10 mouse cellular contexts compared by ENCODE assay signal in genomic region chr9:112725523-112725922, GRCm38 (mm10).
DNase-seq lines count a peak whose midpoint lies in the region; ATAC-seq and TF ChIP-seq lines count a peak whose summit lies in the region.
"Had no signal": no experiment of that assay in that cellular context is flagged by ENCODE, and none has a peak within 500 bp of the region (broad histone marks: within the 10 kb centered on the region; RNA-seq: fewer than 3 reads in every experiment).

No protein-coding gene starts in this region.

- no peak overlapping the region for H3K4me2 ChIP-seq in hindbrain, postnatal 0 days (ENCODE audit: low read depth, low read length)
- H3K4me2 ChIP-seq in hindbrain, embryonic 12.5 days (replicated peaks) = no peak overlapping the region
- H3K4me2 ChIP-seq in forebrain, embryonic 11.5 days (ENCODE audit: low read depth, low read length, severe bottlenecking) = no peak overlapping the region; the same call in 1 of the 2 replicates

- H3K4me3 ChIP-seq in hindbrain, postnatal 0 days (ENCODE audit: low read length) = no peak overlapping the region
- H3K4me3 ChIP-seq in hindbrain, embryonic 12.5 days = no peak overlapping the region
- H3K4me3 ChIP-seq in forebrain, embryonic 11.5 days (ENCODE audit: low read depth, low read length) = no peak overlapping the region

- no peak overlapping the region for H3K27ac ChIP-seq in hindbrain, postnatal 0 days
- H3K27ac ChIP-seq in hindbrain, embryonic 12.5 days = no peak overlapping the region
- H3K27ac ChIP-seq in forebrain, embryonic 11.5 days (ENCODE audit: low read depth, low read length) = no peak overlapping the region

- no peaks in the 10 kb centered on the region for H3K4me1 ChIP-seq in hindbrain, postnatal 0 days (ENCODE audit: insufficient read depth, low read length)
- H3K4me1 ChIP-seq in hindbrain, embryonic 12.5 days = no peaks in the 10 kb centered on the region
- no peaks in the 10 kb centered on the region for H3K4me1 ChIP-seq in forebrain, embryonic 11.5 days (replicated peaks; ENCODE audit: control insufficient read depth, insufficient read depth, low read length)

- TF ChIP-seq CTCF in hindbrain, postnatal 0 days (IDR thresholded peaks at IDR 0.05; ENCODE audit: low read depth) = peak; percentile 63

- DNase-seq in hindbrain, postnatal 0 days (ENCODE audit: low spot score) = peak; percentile 43
- DNase-seq in right cerebral cortex, postnatal 14 days = peak; percentile 16
- DNase-seq in right cerebral cortex, postnatal 25 days = no peak
- DNase-seq in forebrain, embryonic 11.5 days (ENCODE audit: low spot score) = peak; percentile 49
- DNase-seq in retina, embryonic 14.5 days (ENCODE audit: low spot score) = peak; percentile 46
- no peak for DNase-seq in Muller cell, postnatal 12 days (ENCODE audit: inconsistent ontology term)
- DNase-seq: cerebellum, adult 11 months; gastrocnemius, postnatal 10 days had no signal

- H3K9ac ChIP-seq in hindbrain, postnatal 0 days (replicated peaks; ENCODE audit: low read length) = no peak overlapping the region
- no peak overlapping the region for H3K9ac ChIP-seq in hindbrain, embryonic 12.5 days
- H3K9ac ChIP-seq in forebrain, embryonic 11.5 days (ENCODE audit: low read length) = no peak overlapping the region

- H3K9me3 ChIP-seq in hindbrain, postnatal 0 days (ENCODE audit: low read length) = no peaks in the 10 kb centered on the region
- H3K9me3 ChIP-seq in hindbrain, embryonic 12.5 days (replicated peaks) = no peaks in the 10 kb centered on the region
- H3K9me3 ChIP-seq in forebrain, embryonic 11.5 days (ENCODE audit: control insufficient read depth, low read length) = no peaks in the 10 kb centered on the region

- no peaks in the 10 kb centered on the region for H3K27me3 ChIP-seq in hindbrain, postnatal 0 days (ENCODE audit: insufficient read depth, low read length)
- H3K27me3 ChIP-seq in hindbrain, embryonic 12.5 days = no peaks in the 10 kb centered on the region
- H3K27me3 ChIP-seq in forebrain, embryonic 11.5 days (ENCODE audit: control insufficient read depth, insufficient read depth, low read length) = no peaks in the 10 kb centered on the region

- no peaks in the 10 kb centered on the region for H3K36me3 ChIP-seq in hindbrain, postnatal 0 days (ENCODE audit: insufficient read depth, low read length)
- no peaks in the 10 kb centered on the region for H3K36me3 ChIP-seq in hindbrain, embryonic 12.5 days
- no peaks in the 10 kb centered on the region for H3K36me3 ChIP-seq in forebrain, embryonic 11.5 days (ENCODE audit: control insufficient read depth, insufficient read depth, low read length)

- WGBS in hindbrain, postnatal 0 days = 38% methylated on average over 8 of the region's 8 CpGs
- 47% methylated on average over 8 of the region's 8 CpGs for WGBS in hindbrain, embryonic 12.5 days
- 22% methylated on average over 8 of the region's 8 CpGs for WGBS in forebrain, embryonic 11.5 days

- ATAC-seq in hindbrain, postnatal 0 days = 0 out of 2 replicates have a peak, but pooled peaks have one; percentile 51
- ATAC-seq in hindbrain, embryonic 12.5 days (ENCODE audit: low FRiP score) = no peak
- peak; percentile 78 for ATAC-seq in forebrain, embryonic 11.5 days (replicated peaks; ENCODE audit: low FRiP score)
- ATAC-seq in granulocyte monocyte progenitor cell, adult 5-6 weeks (replicated peaks; ENCODE audit: poor library complexity, severe bottlenecking) = no peak

Comparison
In these comparisons a context has a peak if more than half of its experiments do, and no peak if none do; other contexts are left out.
1. ATAC-seq: peak in hindbrain, postnatal 0 days (single experiment) and forebrain, embryonic 11.5 days (single experiment); none in hindbrain, embryonic 12.5 days (single experiment) and granulocyte monocyte progenitor cell, adult 5-6 weeks (single experiment).
2. DNase-seq: peak in hindbrain, postnatal 0 days (single experiment), right cerebral cortex, postnatal 14 days (single experiment), forebrain, embryonic 11.5 days (single experiment) and retina, embryonic 14.5 days (single experiment); none in right cerebral cortex, postnatal 25 days (single experiment) and Muller cell, postnatal 12 days (single experiment).